Mouse (Mus musculus): ENCODE results near the gene Dnajb12.
"Not testable (repeated sequence)": the region's sequence is repeated elsewhere in the genome, so short reads cannot be mapped to it uniquely, and the experiment has no call there.

- TF ChIP-seq CTCF (IDR thresholded peaks at IDR 0.05; ENCODE audit: borderline replicate concordance, insufficient read depth, low read length); POLR2A (IDR thresholded peaks at IDR 0.05; ENCODE audit: low read depth, low read length): not testable (repeated sequence)
Measured at GRCm38 (mm10) chr10:59872651-59873050, 6.7 kb upstream of the Dnajb12 start.
